Mouse (Mus musculus) left cerebral cortex, postnatal 14 days (tissue): ENCODE measurements around the gene Dact1. TPM values are rescaled to one million over a fixed set of nuclear protein-coding genes. Genes with fewer than 3 reads are reported as not detected.

Source experiments
- total RNA-seq, 2 experiments: library from RNA; stranded (reverse); gene quantifications; 2 replicates each; pipeline ENCODE4 v1.2.3; 2021

Gene Dact1
- total RNA-seq, 2 experiments from 2014 or later, result 13.1 to 13.4 TPM

Other genes with a start within 250 kb of the Dact1 start
- gene Tomm20l, start 198.5 kb upstream of the Dact1 start, total RNA-seq, result not detected
- gene Timm9, start 173.2 kb upstream of the Dact1 start, total RNA-seq, result 10 to 100 TPM; 65.4 to 68.9 TPM
- 1 to 10 TPM; 5.0 to 5.6 TPM for gene 2700049A03Rik, start 173.0 kb upstream of the Dact1 start, total RNA-seq